Mouse (Mus musculus) neural tube, embryonic 15.5 days (tissue): ENCODE results near the gene Krt35. TPM values are rescaled to one million over a fixed set of nuclear protein-coding genes. Genes with fewer than 3 reads are reported as not detected.

Experiments used
- ATAC-seq: fragments of 200-750 bp; cut with Nextera tagmentation; 2 replicates; pipeline ENCODE4 v1.8.0; 2017; ENCODE audit warnings: mild to moderate bottlenecking, moderate TSS enrichment, moderate library complexity; ENCODE audit not compliant: low FRiP score
- H3K27ac ChIP-seq: fragments of 300-500 bp; sonication (generic); replicated peaks from 2 replicates; pipeline ENCODE4 v1.5.1; 2015; ENCODE audit warnings: mild to moderate bottlenecking, inconsistent platforms
- H3K27me3 ChIP-seq: fragments of 300-500 bp; sonication (generic); replicated peaks from 2 replicates; pipeline ENCODE4 v1.6.1; 2015; ENCODE audit warnings: inconsistent platforms
- H3K36me3 ChIP-seq: fragments of 300-500 bp; sonication (generic); 2 replicates; pipeline ENCODE4 v1.6.1; 2015; ENCODE audit warnings: inconsistent platforms
- H3K4me1 ChIP-seq: fragments of 300-500 bp; sonication (generic); 2 replicates; pipeline ENCODE4 v1.6.1; 2015; ENCODE audit warnings: inconsistent platforms
- H3K4me2 ChIP-seq: fragments of 300-500 bp; sonication (generic); 2 replicates; pipeline ENCODE4 v1.6.1; 2015; ENCODE audit warnings: inconsistent platforms, mild to moderate bottlenecking, moderate library complexity
- H3K4me3 ChIP-seq: fragments of 300-500 bp; sonication (generic); replicated peaks from 2 replicates; pipeline ENCODE4 v1.5.1; 2015; ENCODE audit warnings: mild to moderate bottlenecking, inconsistent platforms
- H3K9ac ChIP-seq: fragments of 300-500 bp; sonication (generic); replicated peaks from 2 replicates; pipeline ENCODE4 v1.6.1; 2015; ENCODE audit warnings: mild to moderate bottlenecking, inconsistent platforms
- H3K9me3 ChIP-seq: fragments of 300-500 bp; sonication (generic); replicated peaks from 2 replicates; pipeline ENCODE4 v1.6.1; 2016; ENCODE audit warnings: inconsistent platforms
- WGBS: fragments of 180-500 bp; shearing (Covaris S2); methylation state at CpG from one replicate; pipeline ENCODE4 v1.1.7; 2015; ENCODE audit warnings: mixed read lengths; 5-methylcytosine and 5-hydroxymethylcytosine counted together
- polyA plus RNA-seq: library from polyadenylated mRNA; unstranded; fragments of >200 nt; fragmentation: Nextera tagmentation; extraction: Ambion mirVana; gene quantifications from 2 replicates; pipeline ENCODE4 v1.2.1, GENCODE M21; 2015

Gene Krt35
- polyA plus RNA-seq, 1 experiment from 2014 or later: 0.09 TPM

DNA sequence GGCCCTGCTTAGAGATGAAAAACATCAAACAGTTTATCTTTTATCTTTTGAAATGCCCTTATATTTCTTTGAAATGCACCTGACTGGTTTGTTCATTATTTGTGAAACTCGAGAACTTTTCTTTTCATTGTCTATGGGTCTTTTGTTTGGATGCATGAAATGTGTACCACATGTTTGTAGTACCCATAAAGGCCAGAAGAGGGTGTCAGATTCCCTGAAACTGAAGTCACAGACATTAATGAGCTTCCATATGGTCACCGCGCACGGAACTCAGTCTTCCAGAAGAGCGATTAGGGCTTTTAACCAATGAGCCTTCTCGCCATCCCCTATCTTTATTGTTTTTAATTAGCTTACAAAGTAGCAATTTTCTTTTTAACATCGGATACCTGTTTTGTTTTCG lies 37.2 kb downstream of the Krt35 start:
- Histone ChIP-seq H3K27ac (no peak overlapping the region), H3K27me3 (no peaks in the 10 kb centered on the region), H3K4me3 (no peak overlapping the region), H3K9ac (no peak overlapping the region), H3K36me3 (no peaks in the 10 kb centered on the region), H3K9me3 (no peaks in the 10 kb centered on the region), H3K4me1 (no peaks in the 10 kb centered on the region), H3K4me2 (no peak overlapping the region)
- WGBS: 74% methylated on average over 8 of the region's 8 CpGs
- ATAC-seq: no peak

- Histone ChIP-seq H3K27me3 (no peaks in the 10 kb centered on the region), H3K9ac (no peak overlapping the region), H3K4me1 (no peaks in the 10 kb centered on the region), H3K27ac (no peak overlapping the region), H3K4me2 (no peak overlapping the region), H3K4me3 (no peak overlapping the region), H3K9me3 (no peaks in the 10 kb centered on the region), H3K36me3 (no peaks in the 10 kb centered on the region)
- WGBS: 78% methylated on average over 9 of the region's 9 CpGs
- ATAC-seq: no peak
Observed at GRCm38 (mm10) chr11:100055686-100056655, 40.1 kb downstream of the Krt35 start.

DNA sequence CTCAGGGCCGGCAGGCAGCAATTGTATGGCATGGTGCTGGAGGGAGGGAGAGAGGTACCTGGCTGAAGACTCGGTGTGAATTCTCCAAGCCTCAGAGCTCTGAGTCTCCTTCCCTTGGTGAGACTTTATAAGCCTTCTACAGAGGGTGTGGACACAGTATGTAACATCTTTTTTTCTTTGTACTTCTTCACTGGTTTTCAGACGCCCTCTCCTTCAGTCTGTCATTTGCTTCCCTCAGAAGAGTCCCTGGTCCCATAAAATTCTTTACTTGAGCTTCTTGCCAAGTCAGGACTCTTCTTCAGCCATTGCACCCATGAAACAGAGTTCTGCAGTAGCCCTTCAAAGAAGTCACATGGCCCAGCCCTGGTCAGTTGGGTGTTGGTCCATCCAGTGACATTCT lies 45.6 kb downstream of the Krt35 start, which contains the start of gene Krt31:
Krt31 (minus strand) TSS at position 101 of the 400 bp plus-strand sequence.
- WGBS: 89% methylated on average over 3 of the region's 3 CpGs
- H3K9me3 ChIP-seq: no peaks in the 10 kb centered on the region
- H3K27ac ChIP-seq: no peak within 1 kb of the TSS
- no peak within 1 kb of the TSS for H3K9ac ChIP-seq
- H3K27me3 ChIP-seq: no peaks in the 10 kb centered on the region
- H3K4me3 ChIP-seq: no peak within 1 kb of the TSS
- no peak within 1 kb of the TSS for H3K4me2 ChIP-seq
- no peaks in the 10 kb centered on the region for H3K36me3 ChIP-seq
- no peak for ATAC-seq
- H3K4me1 ChIP-seq: no peaks in the 10 kb centered on the region

GRCm38 (mm10) chr11:100047193-100047592 lies 48.8 kb downstream of the Krt35 start:
- Histone ChIP-seq H3K36me3 (no peaks in the 10 kb centered on the region), H3K9me3 (no peaks in the 10 kb centered on the region), H3K4me3 (no peak overlapping the region), H3K27ac (no peak overlapping the region), H3K4me1 (no peaks in the 10 kb centered on the region), H3K4me2 (no peak overlapping the region), H3K27me3 (no peaks in the 10 kb centered on the region), H3K9ac (no peak overlapping the region)
- 92% methylated on average over 2 of the region's 2 CpGs for WGBS
- ATAC-seq: no peak

DNA sequence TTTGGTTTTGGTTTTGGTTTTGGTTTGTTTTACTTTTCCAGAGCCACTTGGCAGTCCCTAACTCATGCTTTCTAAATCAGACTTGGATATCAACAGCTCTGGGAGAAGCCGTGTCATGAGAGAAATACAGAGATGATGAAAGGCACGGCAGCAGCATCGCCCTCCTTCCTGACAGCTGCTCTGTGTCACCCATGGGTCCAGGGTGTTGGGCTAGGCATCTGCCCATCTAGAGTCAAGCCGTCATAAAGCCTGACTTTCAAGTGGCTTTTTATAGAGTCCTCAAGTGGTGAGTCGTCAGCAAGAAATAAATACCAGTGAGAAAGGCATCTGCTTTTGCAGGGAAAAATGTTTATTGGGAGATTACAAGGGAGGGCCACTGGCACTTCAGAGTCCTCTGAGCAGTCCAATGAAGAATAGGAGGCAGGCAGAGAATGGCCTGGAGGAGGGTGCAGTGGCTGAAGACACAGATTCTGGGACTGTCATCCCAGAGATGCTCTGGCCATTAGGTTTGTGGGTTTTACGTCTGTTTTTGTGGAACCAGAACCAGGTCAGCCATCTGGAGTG lies 49.7 kb downstream of the Krt35 start:
- Histone ChIP-seq H3K27ac (no peak overlapping the region), H3K36me3 (no peaks in the 10 kb centered on the region), H3K4me1 (no peaks in the 10 kb centered on the region), H3K9me3 (no peaks in the 10 kb centered on the region), H3K9ac (no peak overlapping the region), H3K4me2 (no peak overlapping the region), H3K27me3 (no peaks in the 10 kb centered on the region), H3K4me3 (no peak overlapping the region)
- ATAC-seq: no peak
- WGBS: 82% methylated on average over 6 of the region's 6 CpGs

Other genes starting within 250 kb of the Krt35 start
- gene Krtap4-16, start 244.6 kb downstream of the Krt35 start, polyA plus RNA-seq: not detected in 2 replicates
- not detected in 2 replicates for gene Gm11568, start 238.3 kb downstream of the Krt35 start, polyA plus RNA-seq
- gene Gm11559, start 231.8 kb downstream of the Krt35 start, polyA plus RNA-seq: not detected in 2 replicates
- not detected in 2 replicates for gene Krtap9-1, start 222.9 kb downstream of the Krt35 start, polyA plus RNA-seq
- gene Gm11567, start 217.1 kb downstream of the Krt35 start, polyA plus RNA-seq: not detected in 2 replicates
- not detected in 2 replicates for gene Krtap31-1, start 188.3 kb downstream of the Krt35 start, polyA plus RNA-seq
- not detected in 2 replicates for gene Gm11565, start 181.5 kb downstream of the Krt35 start, polyA plus RNA-seq
- not detected in 2 replicates for gene Krtap31-2, start 159.9 kb downstream of the Krt35 start, polyA plus RNA-seq
- gene Krtap9-5, start 147.8 kb downstream of the Krt35 start, polyA plus RNA-seq: not detected in 2 replicates
- gene Krtap29-1, start 117.2 kb downstream of the Krt35 start, polyA plus RNA-seq: not detected in 2 replicates
- 0.13 and 0.23 TPM in 2 replicates for gene Krtap16-1, start 109.6 kb downstream of the Krt35 start, polyA plus RNA-seq
- 0.69 and 1.00 TPM in 2 replicates for gene Krtap17-1, start 102.2 kb downstream of the Krt35 start, polyA plus RNA-seq
- gene Krt33a, start 80.0 kb downstream of the Krt35 start, polyA plus RNA-seq: not detected in 2 replicates
- gene Krt33b, start 66.4 kb downstream of the Krt35 start, polyA plus RNA-seq: 0.11 TPM in 1 of 2 replicates, not detected in the other
- gene Krt34, start 54.7 kb downstream of the Krt35 start, polyA plus RNA-seq: not detected in 2 replicates
- not detected in 2 replicates for gene Krt31, start 45.7 kb downstream of the Krt35 start, polyA plus RNA-seq
- gene Krt32, start 8.0 kb downstream of the Krt35 start, polyA plus RNA-seq: not detected in 2 replicates
- gene Krt36, start 9.4 kb upstream of the Krt35 start, polyA plus RNA-seq: 0.14 TPM in 1 of 2 replicates, not detected in the other
- 0.24 and 0.37 TPM in 2 replicates for gene Krt13, start 25.3 kb upstream of the Krt35 start, polyA plus RNA-seq
- gene Krt15, start 39.7 kb upstream of the Krt35 start, polyA plus RNA-seq: 3.9 and 4.1 TPM in 2 replicates
- gene Krt19, start 52.4 kb upstream of the Krt35 start, polyA plus RNA-seq: 4.5 and 57.6 TPM in 2 replicates
- 0.06 and 0.08 TPM in 2 replicates for gene Krt9, start 97.0 kb upstream of the Krt35 start, polyA plus RNA-seq
- 1.7 and 6.3 TPM in 2 replicates for gene Krt14, start 111.3 kb upstream of the Krt35 start, polyA plus RNA-seq
- 0.27 TPM in 1 of 2 replicates, not detected in the other for gene Krt16, start 152.7 kb upstream of the Krt35 start, polyA plus RNA-seq
- 0.73 and 63.9 TPM in 2 replicates for gene Krt17, start 164.8 kb upstream of the Krt35 start, polyA plus RNA-seq
- gene Krt42, start 173.6 kb upstream of the Krt35 start, polyA plus RNA-seq: not detected in 2 replicates
- gene Eif1, start 223.6 kb upstream of the Krt35 start, polyA plus RNA-seq: 1,270 and 1,336 TPM in 2 replicates
- 0.75 TPM in 1 of 2 replicates, not detected in the other for gene Gast, start 238.2 kb upstream of the Krt35 start, polyA plus RNA-seq